Mouse (Mus musculus): Measurements from ENCODE around the gene Cop1. TPM values are rescaled to one million over a fixed set of nuclear protein-coding genes. Genes with fewer than 3 reads are reported as not detected.

Cop1 gene
- polyA plus RNA-seq, 1 experiment: 96.3 TPM

- H3K4me3 ChIP-seq (ENCODE audit: insufficient read depth, low read depth, low read length): no peak overlapping the region
- peaks cover 3% of the 10 kb centered on the region for H3K4me1 ChIP-seq (ENCODE audit: control insufficient read depth, insufficient read depth, insufficient read length, low read length)
- no peak overlapping the region for H3K27ac ChIP-seq (replicated peaks; ENCODE audit: low read depth, low read length)
These were observed 21.0 kb downstream of the Cop1 start for GRCm38 (mm10) chr1:159253078-159253477.

- Histone ChIP-seq H3K4me3 (ENCODE audit: insufficient read depth, low read depth, low read length) (no peak overlapping the region), H3K27ac (replicated peaks; ENCODE audit: low read depth, low read length) (no peak overlapping the region), H3K4me1 (ENCODE audit: control insufficient read depth, insufficient read depth, insufficient read length, low read length) (peaks cover 3% of the 10 kb centered on the region)
These were observed 23.0 kb downstream of the Cop1 start for GRCm38 (mm10) chr1:159254906-159255685.

- H3K27ac ChIP-seq (replicated peaks; ENCODE audit: low read depth, low read length): no peak overlapping the region
- H3K4me3 ChIP-seq (ENCODE audit: insufficient read depth, low read depth, low read length): no peak overlapping the region
These were observed 24.4 kb downstream of the Cop1 start for GRCm38 (mm10) chr1:159256543-159256942.

GRCm38 (mm10) chr1:159263820-159264219 lies 31.7 kb downstream of the Cop1 start:
- H3K4me1 ChIP-seq (ENCODE audit: control insufficient read depth, insufficient read depth, insufficient read length, low read length): no peaks in the 10 kb centered on the region

More at GRCm38 (mm10) chr1:159256543-159256942, 24.4 kb downstream of the Cop1 start:
- H3K4me1 ChIP-seq (ENCODE audit: control insufficient read depth, insufficient read depth, insufficient read length, low read length): peaks cover 3% of the 10 kb centered on the region

GRCm38 (mm10) chr1:159280072-159280471 lies 48.0 kb downstream of the Cop1 start:
- Histone ChIP-seq H3K4me3 (ENCODE audit: insufficient read depth, low read depth, low read length) (no peak overlapping the region), H3K27ac (replicated peaks; ENCODE audit: low read depth, low read length) (no peak overlapping the region)

More at GRCm38 (mm10) chr1:159263820-159264219, 31.7 kb downstream of the Cop1 start:
- no peak overlapping the region for H3K4me3 ChIP-seq (ENCODE audit: insufficient read depth, low read depth, low read length)
- H3K27ac ChIP-seq (replicated peaks; ENCODE audit: low read depth, low read length): no peak overlapping the region

GRCm38 (mm10) chr1:159281861-159282260 lies 49.7 kb downstream of the Cop1 start:
- H3K4me3 ChIP-seq (ENCODE audit: insufficient read depth, low read depth, low read length): no peak overlapping the region
- H3K27ac ChIP-seq (replicated peaks; ENCODE audit: low read depth, low read length): no peak overlapping the region
- H3K4me1 ChIP-seq (ENCODE audit: control insufficient read depth, insufficient read depth, insufficient read length, low read length): no peaks in the 10 kb centered on the region

More at GRCm38 (mm10) chr1:159280072-159280471, 48.0 kb downstream of the Cop1 start:
- H3K4me1 ChIP-seq (ENCODE audit: control insufficient read depth, insufficient read depth, insufficient read length, low read length): no peaks in the 10 kb centered on the region

GRCm38 (mm10) chr1:159286833-159287232 lies 54.7 kb downstream of the Cop1 start:
- no peak overlapping the region for H3K4me3 ChIP-seq (ENCODE audit: insufficient read depth, low read depth, low read length)
- no peaks in the 10 kb centered on the region for H3K4me1 ChIP-seq (ENCODE audit: control insufficient read depth, insufficient read depth, insufficient read length, low read length)
- no peak overlapping the region for H3K27ac ChIP-seq (replicated peaks; ENCODE audit: low read depth, low read length)

GRCm38 (mm10) chr1:159290219-159290618 lies 58.1 kb downstream of the Cop1 start:
- Histone ChIP-seq H3K27ac (replicated peaks; ENCODE audit: low read depth, low read length) (no peak overlapping the region), H3K4me3 (ENCODE audit: insufficient read depth, low read depth, low read length) (no peak overlapping the region), H3K4me1 (ENCODE audit: control insufficient read depth, insufficient read depth, insufficient read length, low read length) (no peaks in the 10 kb centered on the region)

GRCm38 (mm10) chr1:159290859-159291258 lies 58.7 kb downstream of the Cop1 start:
- no peak overlapping the region for H3K4me3 ChIP-seq (ENCODE audit: insufficient read depth, low read depth, low read length)
- no peak overlapping the region for H3K27ac ChIP-seq (replicated peaks; ENCODE audit: low read depth, low read length)
- no peaks in the 10 kb centered on the region for H3K4me1 ChIP-seq (ENCODE audit: control insufficient read depth, insufficient read depth, insufficient read length, low read length)

GRCm38 (mm10) chr1:159301418-159302082 lies 69.4 kb downstream of the Cop1 start:
- no peak overlapping the region for H3K4me3 ChIP-seq (ENCODE audit: insufficient read depth, low read depth, low read length)
- H3K4me1 ChIP-seq (ENCODE audit: control insufficient read depth, insufficient read depth, insufficient read length, low read length): no peaks in the 10 kb centered on the region
- no peak overlapping the region for H3K27ac ChIP-seq (replicated peaks; ENCODE audit: low read depth, low read length)

GRCm38 (mm10) chr1:159313625-159314024 lies 81.5 kb downstream of the Cop1 start:
- H3K4me3 ChIP-seq (ENCODE audit: insufficient read depth, low read depth, low read length): no peak overlapping the region
- no peaks in the 10 kb centered on the region for H3K4me1 ChIP-seq (ENCODE audit: control insufficient read depth, insufficient read depth, insufficient read length, low read length)
- no peak overlapping the region for H3K27ac ChIP-seq (replicated peaks; ENCODE audit: low read depth, low read length)

GRCm38 (mm10) chr1:159322586-159322985 lies 90.5 kb downstream of the Cop1 start:
- Histone ChIP-seq H3K27ac (replicated peaks; ENCODE audit: low read depth, low read length) (no peak overlapping the region), H3K4me1 (ENCODE audit: control insufficient read depth, insufficient read depth, insufficient read length, low read length) (peaks cover 6% of the 10 kb centered on the region), H3K4me3 (ENCODE audit: insufficient read depth, low read depth, low read length) (no peak overlapping the region)

- Histone ChIP-seq H3K4me1 (ENCODE audit: control insufficient read depth, insufficient read depth, insufficient read length, low read length) (no peaks in the 10 kb centered on the region), H3K4me3 (ENCODE audit: insufficient read depth, low read depth, low read length) (no peak overlapping the region), H3K27ac (replicated peaks; ENCODE audit: low read depth, low read length) (no peak overlapping the region)
These were observed 98.9 kb downstream of the Cop1 start for GRCm38 (mm10) chr1:159331008-159331407.

GRCm38 (mm10) chr1:159334157-159334556 lies 102.0 kb downstream of the Cop1 start:
- Histone ChIP-seq H3K4me3 (ENCODE audit: insufficient read depth, low read depth, low read length) (no peak overlapping the region), H3K27ac (replicated peaks; ENCODE audit: low read depth, low read length) (no peak overlapping the region), H3K4me1 (ENCODE audit: control insufficient read depth, insufficient read depth, insufficient read length, low read length) (no peaks in the 10 kb centered on the region)

GRCm38 (mm10) chr1:159342355-159342754 lies 110.2 kb downstream of the Cop1 start:
- H3K4me1 ChIP-seq (ENCODE audit: control insufficient read depth, insufficient read depth, insufficient read length, low read length): no peaks in the 10 kb centered on the region
- H3K27ac ChIP-seq (replicated peaks; ENCODE audit: low read depth, low read length): no peak overlapping the region
- no peak overlapping the region for H3K4me3 ChIP-seq (ENCODE audit: insufficient read depth, low read depth, low read length)
